Mouse (Mus musculus): ENCODE measurements at regions not wholly inside any gene's neighbourhood (a gene's known extent, or its start where the extent isn't known, plus 50 kb on each side); places are given as distances from the start of the nearest gene placed in this dataset.
A peak's percentile ranks its signal among the peaks of the same experiment; 100 is the strongest.

- peak; percentile 61 for DNase-seq (ENCODE audit: low read depth, low spot score)
Observed at GRCm38 (mm10) chr3:80975716-80976115, 60.5 kb upstream of the Pdgfc start.

GRCm38 (mm10) chr3:80976451-80976850 lies 59.8 kb upstream of the Pdgfc start:
- no peak for DNase-seq (ENCODE audit: low read depth, low spot score)

Data from R1 (cell line).